Mouse (Mus musculus) CH12.LX (cell line): ENCODE results near the gene Flywch2.

Source experiments
- CTCF ChIP-seq, 2 experiments: IDR thresholded peaks in 1 of 2; conservative IDR thresholded peaks in 1 of 2; 2 replicates each; pipeline ENCODE4 v1.5.1; 2011 to 2012; ENCODE audit warnings: low read depth in 2 of 2, low read length in 2 of 2, improper control_type of control experiment in 1 of 2, inconsistent platforms in 1 of 2, mild to moderate bottlenecking in 1 of 2, moderate library complexity in 1 of 2
- JUND ChIP-seq: conservative IDR thresholded peaks from 2 replicates; pipeline ENCODE4 v1.6.1; 2011; ENCODE audit warnings: low read depth, low read length, improper control_type of control experiment
- MAX ChIP-seq: IDR thresholded peaks from 2 replicates; pipeline ENCODE4 v1.6.1; 2011; ENCODE audit warnings: low read length, improper control_type of control experiment
- MYC ChIP-seq: IDR thresholded peaks from 2 replicates; pipeline ENCODE4 v1.6.1; 2011; ENCODE audit warnings: low read depth, mild to moderate bottlenecking, improper control_type of control experiment, low read length
- PAX5 ChIP-seq: IDR thresholded peaks from 2 replicates; pipeline ENCODE4 v1.6.1; 2012; ENCODE audit warnings: low read length, inconsistent platforms, mixed read lengths
- POLR2A ChIP-seq: IDR thresholded peaks from 2 replicates; pipeline ENCODE4 v1.6.1; 2011; ENCODE audit warnings: low read depth, mild to moderate bottlenecking, improper control_type of control experiment, low read length
- POLR2AphosphoS2 ChIP-seq: IDR thresholded peaks from 2 replicates; pipeline ENCODE4 v1.6.1; 2011; ENCODE audit warnings: low read depth, low read length, improper control_type of control experiment
- RCOR1 ChIP-seq: conservative IDR thresholded peaks from 2 replicates; pipeline ENCODE4 v1.6.1; 2012; ENCODE audit warnings: low read depth, mild to moderate bottlenecking, inconsistent platforms, low read length, improper control_type of control experiment

GRCm38 (mm10) chr17:23776216-23776615 lies 9.7 kb downstream of the Flywch2 start:
- TF ChIP-seq CTCF (conservative IDR thresholded peaks at IDR 0.05 in 1 of 2, IDR thresholded peaks at IDR 0.05 in 1 of 2; ENCODE audit: low read depth in 2 of 2, low read length in 2 of 2) (no peak), MAX (no peak), MYC (no peak), JUND (no peak), PAX5 (no peak), RCOR1 (no peak), POLR2A (no peak), POLR2AphosphoS2 (no peak)
